Mouse (Mus musculus) B cell, adult 62 days (primary cell): Measurements from ENCODE around the gene Bglap. TPM values are rescaled to one million over a fixed set of nuclear protein-coding genes. Genes with fewer than 3 reads are reported as not detected.

Experiments
- total RNA-seq: library from RNA; stranded (reverse); gene quantifications from 4 replicates; pipeline ENCODE4 v1.2.4, GENCODE M21; 2023

Bglap gene
- not detected in 4 replicates for total RNA-seq

DNA sequence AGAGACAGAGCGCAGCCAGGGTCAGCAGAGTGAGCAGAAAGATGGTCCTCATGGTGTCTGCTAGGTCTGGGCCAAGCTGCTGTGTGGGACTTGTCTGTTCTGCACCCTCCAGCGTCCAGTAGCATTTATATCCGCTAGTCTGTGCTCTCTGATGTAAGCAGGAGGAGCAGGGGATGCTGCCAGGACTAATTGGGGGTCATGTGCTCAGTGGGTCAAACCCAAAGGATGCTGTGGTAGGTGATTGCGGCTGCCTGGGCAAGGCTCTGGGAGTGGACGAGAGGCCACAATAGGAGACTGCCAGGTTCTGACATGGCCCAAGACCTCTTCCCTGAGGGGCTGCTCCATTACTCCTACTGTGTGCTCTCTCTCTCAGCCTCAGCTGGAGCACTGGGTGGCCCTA, at the start of gene Bglap:
TSS of gene Bglap (minus strand) at position 101 of the 400 bp plus-strand sequence.

GRCm38 (mm10) chr3:88424605-88425329, 40.5 kb upstream of the Bglap start, which contains the start of gene Slc25a44:
TSS of gene Slc25a44 (minus strand) at chr3:88425139.

GRCm38 (mm10) chr3:88409741-88410644, 25.7 kb upstream of the Bglap start, which contains the start of gene Pmf1:
TSS of gene Pmf1 (minus strand) at chr3:88410331.

GRCm38 (mm10) chr3:88378599-88378998, 5.7 kb downstream of the Bglap start, which contains the start of gene Bglap2:
TSS of gene Bglap2 (minus strand) at chr3:88378699.

DNA sequence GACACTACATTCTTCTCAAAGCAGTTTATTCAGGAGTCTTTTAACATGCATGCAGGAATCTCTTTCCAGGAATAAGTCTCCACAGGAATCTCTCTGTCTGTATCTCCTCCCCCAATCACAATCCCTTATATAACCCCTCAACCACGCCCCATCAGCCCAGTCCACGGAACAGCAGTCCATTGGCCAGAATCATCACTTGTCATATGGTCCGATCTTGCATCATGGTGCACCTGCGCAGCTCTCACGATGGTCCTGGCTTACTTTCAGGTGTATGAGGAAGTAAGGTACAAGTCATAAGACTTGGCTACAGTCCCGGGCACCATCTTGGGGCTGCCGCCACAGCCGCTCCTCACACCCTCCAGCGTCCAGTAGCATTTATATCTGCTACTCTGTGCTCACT, 11.6 kb downstream of the Bglap start, which contains the start of gene Bglap3:
TSS of gene Bglap3 (minus strand) at position 101 of the 400 bp plus-strand sequence.

DNA sequence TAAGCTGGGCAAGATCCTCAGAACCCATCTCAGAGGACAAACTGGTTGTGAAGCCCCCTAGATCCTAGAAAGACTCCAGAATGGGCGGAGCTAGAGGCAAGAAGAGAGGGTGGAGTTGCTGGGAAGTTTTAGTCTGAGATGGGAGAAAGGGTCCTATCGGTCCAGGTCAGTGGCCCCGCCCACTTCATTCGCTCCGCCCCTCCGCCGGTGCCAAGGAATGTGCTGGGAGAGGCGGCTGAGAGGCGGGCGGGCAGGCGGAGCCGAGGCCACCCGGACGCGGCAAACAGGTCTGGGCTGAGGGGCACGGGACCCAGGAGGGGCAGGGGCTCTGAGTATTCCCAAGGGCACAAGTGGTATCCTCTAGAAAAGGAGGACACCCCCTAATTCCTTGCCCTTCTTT, 19.9 kb downstream of the Bglap start, which contains the start of gene Paqr6:
TSS of gene Paqr6 (plus strand) at position 248 of the 400 bp plus-strand sequence.

GRCm38 (mm10) chr3:88336058-88337013, 47.9 kb downstream of the Bglap start, which contains the start of the genes Tmem79 and Smg5:
TSS of gene Tmem79 (minus strand) at chr3:88336148.
TSS of gene Smg5 (plus strand) at chr3:88336260.

Other genes with a start within 250 kb of the Bglap start
- gene Mef2d, start 242.1 kb downstream of the Bglap start, total RNA-seq, result 410 to 458 TPM (median 445 TPM) in 4 replicates
- gene Rhbg, start 129.8 kb downstream of the Bglap start, total RNA-seq, result not detected in 4 replicates
- 0.63 TPM in 1 of 4 replicates, not detected in the others for gene Gm38392, start 97.3 kb downstream of the Bglap start, total RNA-seq
- 4.0 to 6.9 TPM (median 4.8 TPM) in 4 replicates for gene Tsacc, start 87.5 kb downstream of the Bglap start, total RNA-seq
- 145 to 179 TPM (median 165 TPM) in 4 replicates for gene Cct3, start 87.3 kb downstream of the Bglap start, total RNA-seq
- 124 to 147 TPM (median 133 TPM) in 4 replicates for gene Glmp, start 59.4 kb downstream of the Bglap start, total RNA-seq
- gene Tmem79, start 48.3 kb downstream of the Bglap start, total RNA-seq, result 0.37 to 2.3 TPM (median 1.8 TPM) in 4 replicates
- gene Smg5, start 48.2 kb downstream of the Bglap start, total RNA-seq, result 107 to 116 TPM (median 112 TPM) in 4 replicates
- 0.73 to 1.7 TPM (median 1.3 TPM) in 4 replicates for gene Paqr6, start 19.9 kb downstream of the Bglap start, total RNA-seq
- 1.2 TPM in 1 of 4 replicates, not detected in the others for gene Bglap3, start 11.7 kb downstream of the Bglap start, total RNA-seq
- gene Bglap2, start 5.8 kb downstream of the Bglap start, total RNA-seq, result not detected in 4 replicates
- gene Pmf1, start 25.9 kb upstream of the Bglap start, total RNA-seq, result 65.0 to 68.1 TPM (median 67.2 TPM) in 4 replicates
- gene Slc25a44, start 40.7 kb upstream of the Bglap start, total RNA-seq, result 19.0 to 22.3 TPM (median 20.2 TPM) in 4 replicates
- 0.63 to 2.0 TPM (median 1.4 TPM) in 4 replicates for gene Sema4a, start 76.7 kb upstream of the Bglap start, total RNA-seq
- gene Lmna, start 125.5 kb upstream of the Bglap start, total RNA-seq, result 24.0 to 27.8 TPM (median 25.7 TPM) in 4 replicates
- 1.2 to 1.5 TPM (median 1.4 TPM) in 4 replicates for gene Mex3a, start 147.9 kb upstream of the Bglap start, total RNA-seq
- 0.82 to 2.1 TPM (median 1.1 TPM) in 3 of 4 replicates, not detected in the other for gene Rab25, start 163.8 kb upstream of the Bglap start, total RNA-seq
- 80.5 to 103 TPM (median 86.2 TPM) in 4 replicates for gene Lamtor2, start 168.6 kb upstream of the Bglap start, total RNA-seq
- 43.5 to 47.4 TPM (median 45.2 TPM) in 4 replicates for gene Ubqln4, start 169.3 kb upstream of the Bglap start, total RNA-seq
- 59.8 to 67.5 TPM (median 65.0 TPM) in 4 replicates for gene Ssr2, start 191.4 kb upstream of the Bglap start, total RNA-seq
- 219 to 260 TPM (median 245 TPM) in 4 replicates for gene Arhgef2, start 221.5 kb upstream of the Bglap start, total RNA-seq